Mouse (Mus musculus): ENCODE measurements around the gene Ccr6. TPM values are rescaled to one million over a fixed set of nuclear protein-coding genes. Genes with fewer than 3 reads are reported as not detected.
A peak's percentile ranks its signal among the peaks of the same experiment; 100 is the strongest.

Ccr6 gene
- total and polyA plus RNA-seq, 3 experiments: 1.5 to 8.0 (median 5.2) TPM

GRCm38 (mm10) chr17:8233618-8234214 is 2.1 kb upstream of the Ccr6 start:
- no peak for TF ChIP-seq ZKSCAN1 (IDR thresholded peaks at IDR 0.05; ENCODE audit: borderline replicate concordance, low read depth, low read length)
- TF ChIP-seq ELF1 (IDR thresholded peaks at IDR 0.05; ENCODE audit: low read depth, low read length): peak; percentile 22; the same call in 1 of the 2 replicates
- TF ChIP-seq TBP (conservative IDR thresholded peaks at IDR 0.05; ENCODE audit: low read depth, low read length): no peak
- no peak for TF ChIP-seq USF1 (IDR thresholded peaks at IDR 0.05; ENCODE audit: low read depth, low read length)
- no peak for TF ChIP-seq CHD1 (IDR thresholded peaks at IDR 0.05; ENCODE audit: low read depth, low read length)
- TF ChIP-seq ZMIZ1 (IDR thresholded peaks at IDR 0.05; ENCODE audit: low read depth, low read length): no peak
- no peak for TF ChIP-seq MEF2A (IDR thresholded peaks at IDR 0.05; ENCODE audit: borderline replicate concordance, low read depth, low read length)
- Histone ChIP-seq H3K36me3 (replicated peaks in 1 of 2; ENCODE audit: control insufficient read depth in 1 of 2, insufficient read depth in 1 of 2, low read length in 1 of 2) (no peaks in the 10 kb centered on the region), H3K9ac (ENCODE audit: insufficient read depth, low read depth) (no peak overlapping the region), H3K4me1 (ENCODE audit: control insufficient read depth in 1 of 2, insufficient read depth in 2 of 2) (peaks cover 19 to 72% of the 10 kb centered on the region in 2 experiments), H3K79me2 (replicated peaks; ENCODE audit: control insufficient read depth, extremely low read depth, insufficient read depth, poor library complexity, severe bottlenecking) (no peaks in the 10 kb centered on the region), H3K27ac (ENCODE audit: insufficient read depth, low read depth) (no peak overlapping the region), H3K4me3 (replicated peaks in 1 of 3; ENCODE audit: low read depth in 2 of 3, low read length in 2 of 3, poor library complexity in 1 of 3) (no peak overlapping the region), H3K9me3 (replicated peaks; ENCODE audit: low read length) (peaks cover 15% of the 10 kb centered on the region), H3K4me2 (ENCODE audit: insufficient read depth, low read depth, poor library complexity, severe bottlenecking) (0 out of 2 replicates have a peak overlapping the region, but pooled peaks have one; percentile 0), H3K27me3 (replicated peaks) (peaks cover 4% of the 10 kb centered on the region)
- dilution Hi-C loops (cut with MboI; ENCODE audit: extremely low pct_ligation_motif_present, extremely low pct_unique_long_range_greater_than_20kb, low sequenced_read_pairs): no loop called here
- in situ Hi-C loops (cut with MboI; ENCODE audit: low pct_ligation_motif_present, low pct_unique_long_range_greater_than_20kb, low sequenced_read_pairs): no loop called here
- DNase-seq (ENCODE audit: extremely low read depth): no peak

GRCm38 (mm10) chr17:8234537-8234936 is 1.3 kb upstream of the Ccr6 start:
- peaks cover 3% of the 10 kb centered on the region for H3K27me3 ChIP-seq (replicated peaks)
- peaks cover 23 to 78% of the 10 kb centered on the region in 2 experiments for H3K4me1 ChIP-seq (ENCODE audit: control insufficient read depth in 1 of 2, insufficient read depth in 2 of 2)
- no peaks in the 10 kb centered on the region for H3K36me3 ChIP-seq (replicated peaks in 1 of 2; ENCODE audit: control insufficient read depth in 1 of 2, insufficient read depth in 1 of 2, low read length in 1 of 2)
- peaks cover 15% of the 10 kb centered on the region for H3K9me3 ChIP-seq (replicated peaks; ENCODE audit: low read length)
- DNase-seq (ENCODE audit: extremely low read depth): no peak
- H3K9ac ChIP-seq (ENCODE audit: insufficient read depth, low read depth): no peak overlapping the region
- H3K4me2 ChIP-seq (ENCODE audit: insufficient read depth, low read depth, poor library complexity, severe bottlenecking): no peak overlapping the region
- in situ Hi-C loops (cut with MboI; ENCODE audit: low pct_ligation_motif_present, low pct_unique_long_range_greater_than_20kb, low sequenced_read_pairs) (no loop called here), dilution Hi-C loops (cut with MboI; ENCODE audit: extremely low pct_ligation_motif_present, extremely low pct_unique_long_range_greater_than_20kb, low sequenced_read_pairs) (no loop called here)
- H3K4me3 ChIP-seq (replicated peaks in 1 of 3; ENCODE audit: low read depth in 2 of 3, low read length in 2 of 3, poor library complexity in 1 of 3): no peak overlapping the region
- H3K27ac ChIP-seq (ENCODE audit: insufficient read depth, low read depth): no peak overlapping the region
- H3K79me2 ChIP-seq (replicated peaks; ENCODE audit: control insufficient read depth, extremely low read depth, insufficient read depth, poor library complexity, severe bottlenecking): no peaks in the 10 kb centered on the region
- TF ChIP-seq SMC3 (IDR thresholded peaks at IDR 0.05; ENCODE audit: low read depth, low read length) (no peak), MXI1 (IDR thresholded peaks at IDR 0.05; ENCODE audit: low read depth, low read length) (no peak), HCFC1 (IDR thresholded peaks at IDR 0.05; ENCODE audit: low read depth, low read length) (no peak), PAX5 (IDR thresholded peaks at IDR 0.05; ENCODE audit: low read length) (no peak), ZNF384 (IDR thresholded peaks at IDR 0.05; ENCODE audit: low read depth, low read length) (no peak), MAZ (IDR thresholded peaks at IDR 0.05; ENCODE audit: low read depth, low read length) (no peak), CHD2 (IDR thresholded peaks at IDR 0.05; ENCODE audit: low read length) (no peak), ZMIZ1 (IDR thresholded peaks at IDR 0.05; ENCODE audit: low read depth, low read length) (no peak), E2F4 (IDR thresholded peaks at IDR 0.05; ENCODE audit: insufficient replicate concordance, low read depth, low read length) (no peak), NRF1 (IDR thresholded peaks at IDR 0.05; ENCODE audit: low read depth, low read length) (no peak), MAFK (IDR thresholded peaks at IDR 0.05; ENCODE audit: insufficient replicate concordance, low read length) (no peak), TBP (conservative IDR thresholded peaks at IDR 0.05; ENCODE audit: low read depth, low read length) (no peak), MYC (IDR thresholded peaks at IDR 0.05; ENCODE audit: low read depth, low read length) (0 out of 2 replicates have a peak, but pooled peaks have one; percentile 39), USF1 (IDR thresholded peaks at IDR 0.05; ENCODE audit: low read depth, low read length) (no peak), ELF1 (IDR thresholded peaks at IDR 0.05; ENCODE audit: low read depth, low read length) (no peak), UBTF (IDR thresholded peaks at IDR 0.05; ENCODE audit: low read depth, low read length) (no peak), POLR2A (IDR thresholded peaks at IDR 0.05; ENCODE audit: low read depth, low read length) (no peak), GABPA (IDR thresholded peaks at IDR 0.05; ENCODE audit: insufficient replicate concordance, low read depth, low read length) (no peak), CTCF (conservative IDR thresholded peaks at IDR 0.05 in 1 of 2, IDR thresholded peaks at IDR 0.05 in 1 of 2; ENCODE audit: low read depth in 2 of 2, low read length in 2 of 2) (no peak), NELFE (IDR thresholded peaks at IDR 0.05; ENCODE audit: low read depth, low read length) (no peak), BHLHE40 (IDR thresholded peaks at IDR 0.05; ENCODE audit: low read depth, low read length) (peak; percentile 43), KAT2A (IDR thresholded peaks at IDR 0.05; ENCODE audit: insufficient replicate concordance, low read length) (no peak), JUN (IDR thresholded peaks at IDR 0.05; ENCODE audit: insufficient read depth, low read depth, low read length) (no peak), TCF12 (IDR thresholded peaks at IDR 0.05; ENCODE audit: low read depth, low read length) (0 out of 2 replicates have a peak, but pooled peaks have one; percentile 33), CHD1 (IDR thresholded peaks at IDR 0.05; ENCODE audit: low read depth, low read length) (no peak), MAX (IDR thresholded peaks at IDR 0.05; ENCODE audit: low read length) (peak; percentile 55; the same call in 1 of the 2 replicates), SIN3A (IDR thresholded peaks at IDR 0.05; ENCODE audit: low read length) (no peak), EP300 (IDR thresholded peaks at IDR 0.05; ENCODE audit: low read length) (peak; percentile 77), MEF2A (IDR thresholded peaks at IDR 0.05; ENCODE audit: borderline replicate concordance, low read depth, low read length) (0 out of 2 replicates have a peak, but pooled peaks have one; percentile 13), POLR2AphosphoS2 (IDR thresholded peaks at IDR 0.05; ENCODE audit: low read depth, low read length) (no peak), USF2 (conservative IDR thresholded peaks at IDR 0.05; ENCODE audit: low read depth, low read length) (no peak)

All from CH12.LX (cell line).